Mouse (Mus musculus): ENCODE results near the gene Parp11. TPM values are rescaled to one million over a fixed set of nuclear protein-coding genes. Genes with fewer than 3 reads are reported as not detected.

Gene Parp11
- polyA plus RNA-seq, 1 experiment from 2014 or later, result 61.1 TPM

GRCm38 (mm10) chr6:127453407-127454343, 7.0 kb downstream of the Parp11 start:
- H3K4me3 ChIP-seq (ENCODE audit: low read depth, low read length), result peak overlapping the region; percentile 68
- H3K4me2 ChIP-seq (replicated peaks; ENCODE audit: low read depth, low read length), result peak overlapping the region; percentile 51
- peaks cover 3% of the 10 kb centered on the region for H3K4me1 ChIP-seq (replicated peaks; ENCODE audit: control insufficient read depth, insufficient read depth, low read length)
- H3K9ac ChIP-seq (ENCODE audit: low read depth, low read length), result peak overlapping the region; percentile 72
- H3K36me3 ChIP-seq (ENCODE audit: control insufficient read depth, insufficient read depth, low read length), result no peaks in the 10 kb centered on the region
- DNase-seq (ENCODE audit: low spot score) (peak; percentile 92), ATAC-seq (ENCODE audit: low FRiP score) (peak; percentile 95)
- peak overlapping the region; percentile 93 for H3K27ac ChIP-seq (ENCODE audit: low read depth, low read length)
- no peaks in the 10 kb centered on the region for H3K27me3 ChIP-seq (ENCODE audit: control insufficient read depth, insufficient read depth, low read length)
- no peaks in the 10 kb centered on the region for H3K9me3 ChIP-seq (ENCODE audit: control insufficient read depth, low read length)
- WGBS, result under 1% methylated on average over 69 of the region's 70 CpGs

- Histone ChIP-seq H3K4me2 (replicated peaks; ENCODE audit: low read depth, low read length) (peak overlapping the region; percentile 51), H3K9ac (ENCODE audit: low read depth, low read length) (peak overlapping the region; percentile 72)
These were observed 7.7 kb downstream of the Parp11 start for GRCm38 (mm10) chr6:127454344-127454707.

GRCm38 (mm10) chr6:127454809-127455208, 8.2 kb downstream of the Parp11 start:
- Histone ChIP-seq H3K4me1 (replicated peaks; ENCODE audit: control insufficient read depth, insufficient read depth, low read length) (peaks cover 3% of the 10 kb centered on the region), H3K36me3 (ENCODE audit: control insufficient read depth, insufficient read depth, low read length) (no peaks in the 10 kb centered on the region), H3K9ac (ENCODE audit: low read depth, low read length) (no peak overlapping the region), H3K4me2 (replicated peaks; ENCODE audit: low read depth, low read length) (peak overlapping the region; percentile 51), H3K4me3 (ENCODE audit: low read depth, low read length) (peak overlapping the region; percentile 68), H3K27me3 (ENCODE audit: control insufficient read depth, insufficient read depth, low read length) (no peaks in the 10 kb centered on the region), H3K27ac (ENCODE audit: low read depth, low read length) (no peak overlapping the region), H3K9me3 (ENCODE audit: control insufficient read depth, low read length) (no peaks in the 10 kb centered on the region)
- WGBS, result 91% methylated on average over 6 of the region's 6 CpGs
- DNase-seq (ENCODE audit: low spot score) (no peak), ATAC-seq (ENCODE audit: low FRiP score) (no peak)

More at GRCm38 (mm10) chr6:127454344-127454707, 7.7 kb downstream of the Parp11 start:
- peaks cover 3% of the 10 kb centered on the region for H3K4me1 ChIP-seq (replicated peaks; ENCODE audit: control insufficient read depth, insufficient read depth, low read length)
- 52% methylated on average over 10 of the region's 10 CpGs for WGBS
- H3K9me3 ChIP-seq (ENCODE audit: control insufficient read depth, low read length), result no peaks in the 10 kb centered on the region
- no peak for DNase-seq (ENCODE audit: low spot score)
- H3K27ac ChIP-seq (ENCODE audit: low read depth, low read length), result peak overlapping the region; percentile 93; the same call in 1 of the 2 replicates
- H3K27me3 ChIP-seq (ENCODE audit: control insufficient read depth, insufficient read depth, low read length), result no peaks in the 10 kb centered on the region
- H3K36me3 ChIP-seq (ENCODE audit: control insufficient read depth, insufficient read depth, low read length), result no peaks in the 10 kb centered on the region
- H3K4me3 ChIP-seq (ENCODE audit: low read depth, low read length), result peak overlapping the region; percentile 68
- no peak for ATAC-seq (ENCODE audit: low FRiP score)

- no peak overlapping the region for H3K27ac ChIP-seq (ENCODE audit: low read depth, low read length)
- no peaks in the 10 kb centered on the region for H3K36me3 ChIP-seq (ENCODE audit: control insufficient read depth, insufficient read depth, low read length)
- no peaks in the 10 kb centered on the region for H3K4me1 ChIP-seq (replicated peaks; ENCODE audit: control insufficient read depth, insufficient read depth, low read length)
- H3K27me3 ChIP-seq (ENCODE audit: control insufficient read depth, insufficient read depth, low read length), result no peaks in the 10 kb centered on the region
- no peak overlapping the region for H3K4me3 ChIP-seq (ENCODE audit: low read depth, low read length)
- H3K9ac ChIP-seq (ENCODE audit: low read depth, low read length), result no peak overlapping the region
- ATAC-seq (ENCODE audit: low FRiP score) (no peak), DNase-seq (ENCODE audit: low spot score) (no peak)
- no peak overlapping the region for H3K4me2 ChIP-seq (replicated peaks; ENCODE audit: low read depth, low read length)
- no peaks in the 10 kb centered on the region for H3K9me3 ChIP-seq (ENCODE audit: control insufficient read depth, low read length)
- 98% methylated on average over 4 of the region's 4 CpGs for WGBS
These were observed 8.8 kb downstream of the Parp11 start for GRCm38 (mm10) chr6:127455440-127455839.

- Histone ChIP-seq H3K4me2 (replicated peaks; ENCODE audit: low read depth, low read length) (no peak overlapping the region), H3K4me1 (replicated peaks; ENCODE audit: control insufficient read depth, insufficient read depth, low read length) (no peaks in the 10 kb centered on the region), H3K9ac (ENCODE audit: low read depth, low read length) (no peak overlapping the region), H3K36me3 (ENCODE audit: control insufficient read depth, insufficient read depth, low read length) (no peaks in the 10 kb centered on the region), H3K27me3 (ENCODE audit: control insufficient read depth, insufficient read depth, low read length) (no peaks in the 10 kb centered on the region), H3K9me3 (ENCODE audit: control insufficient read depth, low read length) (no peaks in the 10 kb centered on the region), H3K4me3 (ENCODE audit: low read depth, low read length) (no peak overlapping the region), H3K27ac (ENCODE audit: low read depth, low read length) (no peak overlapping the region)
- DNase-seq (ENCODE audit: low spot score) (no peak), ATAC-seq (ENCODE audit: low FRiP score) (no peak)
- 97% methylated on average over 2 of the region's 2 CpGs for WGBS
These were observed 10.1 kb downstream of the Parp11 start for GRCm38 (mm10) chr6:127456769-127457168.

GRCm38 (mm10) chr6:127459776-127460175, 13.1 kb downstream of the Parp11 start:
- H3K9me3 ChIP-seq (ENCODE audit: control insufficient read depth, low read length), result no peaks in the 10 kb centered on the region
- DNase-seq (ENCODE audit: low spot score), result no peak
- H3K36me3 ChIP-seq (ENCODE audit: control insufficient read depth, insufficient read depth, low read length), result no peaks in the 10 kb centered on the region
- no peaks in the 10 kb centered on the region for H3K4me1 ChIP-seq (replicated peaks; ENCODE audit: control insufficient read depth, insufficient read depth, low read length)
- H3K27ac ChIP-seq (ENCODE audit: low read depth, low read length), result no peak overlapping the region
- WGBS, result 95% methylated on average over 2 of the region's 2 CpGs
- no peaks in the 10 kb centered on the region for H3K27me3 ChIP-seq (ENCODE audit: control insufficient read depth, insufficient read depth, low read length)
- H3K4me2 ChIP-seq (replicated peaks; ENCODE audit: low read depth, low read length), result no peak overlapping the region
- ATAC-seq (ENCODE audit: low FRiP score), result no peak
- H3K9ac ChIP-seq (ENCODE audit: low read depth, low read length), result no peak overlapping the region
- no peak overlapping the region for H3K4me3 ChIP-seq (ENCODE audit: low read depth, low read length)

GRCm38 (mm10) chr6:127461491-127461890, 14.9 kb downstream of the Parp11 start:
- Histone ChIP-seq H3K4me2 (replicated peaks; ENCODE audit: low read depth, low read length) (no peak overlapping the region), H3K27ac (ENCODE audit: low read depth, low read length) (no peak overlapping the region), H3K4me1 (replicated peaks; ENCODE audit: control insufficient read depth, insufficient read depth, low read length) (no peaks in the 10 kb centered on the region), H3K9me3 (ENCODE audit: control insufficient read depth, low read length) (no peaks in the 10 kb centered on the region), H3K4me3 (ENCODE audit: low read depth, low read length) (no peak overlapping the region), H3K36me3 (ENCODE audit: control insufficient read depth, insufficient read depth, low read length) (no peaks in the 10 kb centered on the region), H3K9ac (ENCODE audit: low read depth, low read length) (no peak overlapping the region), H3K27me3 (ENCODE audit: control insufficient read depth, insufficient read depth, low read length) (no peaks in the 10 kb centered on the region)
- ATAC-seq (ENCODE audit: low FRiP score) (no peak), DNase-seq (ENCODE audit: low spot score) (no peak)
- WGBS, result 92% methylated on average over 4 of the region's 4 CpGs

- Histone ChIP-seq H3K4me3 (ENCODE audit: low read depth, low read length) (no peak overlapping the region), H3K4me1 (replicated peaks; ENCODE audit: control insufficient read depth, insufficient read depth, low read length) (no peaks in the 10 kb centered on the region), H3K4me2 (replicated peaks; ENCODE audit: low read depth, low read length) (no peak overlapping the region), H3K27me3 (ENCODE audit: control insufficient read depth, insufficient read depth, low read length) (no peaks in the 10 kb centered on the region), H3K36me3 (ENCODE audit: control insufficient read depth, insufficient read depth, low read length) (no peaks in the 10 kb centered on the region), H3K9me3 (ENCODE audit: control insufficient read depth, low read length) (no peaks in the 10 kb centered on the region), H3K27ac (ENCODE audit: low read depth, low read length) (no peak overlapping the region), H3K9ac (ENCODE audit: low read depth, low read length) (no peak overlapping the region)
- DNase-seq (ENCODE audit: low spot score) (no peak), ATAC-seq (ENCODE audit: low FRiP score) (no peak)
- WGBS, result 88% methylated on average over 6 of the region's 6 CpGs
These were observed 15.6 kb downstream of the Parp11 start for GRCm38 (mm10) chr6:127462251-127462650.
